Mouse (Mus musculus) kidney, postnatal 25 days (tissue): ENCODE data around the gene Cdc42ep5.

Experiments used
- DNase-seq, 2 experiments: peaks; one replicate each; pipeline ENCODE4 v3.0.0; 2021; ENCODE audit warnings: mixed read lengths in 2 of 2

Cdc42ep5 gene

GRCm38 (mm10) chr7:4124856-4125255, 39.8 kb downstream of the Cdc42ep5 start:
- DNase-seq, result no peak

- no peak for DNase-seq
Observed at GRCm38 (mm10) chr7:4124315-4124759, 40.3 kb downstream of the Cdc42ep5 start.

GRCm38 (mm10) chr7:4123732-4124131, 40.9 kb downstream of the Cdc42ep5 start:
- no peak for DNase-seq

- DNase-seq, result no peak
Observed at GRCm38 (mm10) chr7:4122783-4123182, 41.9 kb downstream of the Cdc42ep5 start.

- DNase-seq, result no peak
Observed at GRCm38 (mm10) chr7:4122076-4122768, 42.4 kb downstream of the Cdc42ep5 start.

- DNase-seq, result no peak
Observed at GRCm38 (mm10) chr7:4119976-4120921, 44.4 kb downstream of the Cdc42ep5 start.

GRCm38 (mm10) chr7:4119344-4119902, 45.2 kb downstream of the Cdc42ep5 start, which contains the start of gene Ttyh1:
Gene Ttyh1 (plus strand): TSS chr7:4119408.
- no peak for DNase-seq

- no peak for DNase-seq
Observed at GRCm38 (mm10) chr7:4117050-4117814, 47.4 kb downstream of the Cdc42ep5 start.

- DNase-seq, result no peak
Observed at GRCm38 (mm10) chr7:4111766-4112165, 52.9 kb downstream of the Cdc42ep5 start.

GRCm38 (mm10) chr7:4103411-4103810, 61.2 kb downstream of the Cdc42ep5 start:
- peak in 1 of 2 experiments; percentile 30 for DNase-seq
